Mouse (Mus musculus) thymus, postnatal 10 days (tissue): Measurements from ENCODE around the gene Gstm6.
"Not testable (repeated sequence)": the region's sequence is repeated elsewhere in the genome, so short reads cannot be mapped to it uniquely, and the experiment has no call there.

ENCODE experiments used
- DNase-seq, 2 experiments: peaks; one replicate each; pipeline ENCODE4 v3.0.0; 2021; ENCODE audit warnings: low spot score in 2 of 2

Gstm6 gene

GRCm38 (mm10) chr3:107895194-107895719, 48.3 kb downstream of the Gstm6 start:
- no peak for DNase-seq

GRCm38 (mm10) chr3:107889236-107889635, 54.3 kb downstream of the Gstm6 start:
- not testable (repeated sequence) for DNase-seq
